Mouse (Mus musculus): ENCODE measurements around the gene Mms22l. TPM values are rescaled to one million over a fixed set of nuclear protein-coding genes. Genes with fewer than 3 reads are reported as not detected.

The Mms22l gene
- polyA plus RNA-seq, 1 experiment from 2014 or later = 22.7 TPM

GRCm38 (mm10) chr4:24557149-24557548, 60.9 kb downstream of the Mms22l start:
- Histone ChIP-seq H3K9ac (ENCODE audit: low read depth, low read length) (no peak overlapping the region), H3K36me3 (ENCODE audit: control insufficient read depth, insufficient read depth, low read length) (no peaks in the 10 kb centered on the region), H3K4me2 (ENCODE audit: low read depth, low read length) (no peak overlapping the region), H3K27ac (replicated peaks; ENCODE audit: low read depth, low read length) (no peak overlapping the region), H3K4me3 (ENCODE audit: low read depth, low read length) (no peak overlapping the region), H3K27me3 (replicated peaks; ENCODE audit: control insufficient read depth, insufficient read depth, low read length) (no peaks in the 10 kb centered on the region), H3K4me1 (ENCODE audit: control insufficient read depth, insufficient read depth, low read length) (no peaks in the 10 kb centered on the region), H3K9me3 (ENCODE audit: control insufficient read depth, low read length) (no peaks in the 10 kb centered on the region)
- no peak for DNase-seq (ENCODE audit: low spot score)
- ATAC-seq (ENCODE audit: low read depth) = no peak
- 76% methylated on average over 4 of the region's 4 CpGs for WGBS

- Histone ChIP-seq H3K36me3 (ENCODE audit: control insufficient read depth, insufficient read depth, low read length) (no peaks in the 10 kb centered on the region), H3K9me3 (ENCODE audit: control insufficient read depth, low read length) (no peaks in the 10 kb centered on the region), H3K27me3 (replicated peaks; ENCODE audit: control insufficient read depth, insufficient read depth, low read length) (no peaks in the 10 kb centered on the region), H3K9ac (ENCODE audit: low read depth, low read length) (no peak overlapping the region), H3K4me1 (ENCODE audit: control insufficient read depth, insufficient read depth, low read length) (no peaks in the 10 kb centered on the region), H3K4me3 (ENCODE audit: low read depth, low read length) (no peak overlapping the region), H3K27ac (replicated peaks; ENCODE audit: low read depth, low read length) (no peak overlapping the region), H3K4me2 (ENCODE audit: low read depth, low read length) (no peak overlapping the region)
- no peak for DNase-seq (ENCODE audit: low spot score)
- 65% methylated on average over 6 of the region's 6 CpGs for WGBS
- ATAC-seq (ENCODE audit: low read depth) = no peak
These were observed 71.8 kb downstream of the Mms22l start for GRCm38 (mm10) chr4:24568026-24568425.

- peak; percentile 21 for DNase-seq (ENCODE audit: low spot score)
- WGBS = 70% methylated on average over 7 of the region's 7 CpGs
These were observed 72.8 kb downstream of the Mms22l start for GRCm38 (mm10) chr4:24568989-24569556.

GRCm38 (mm10) chr4:24574276-24574675, 78.0 kb downstream of the Mms22l start:
- no peaks in the 10 kb centered on the region for H3K4me1 ChIP-seq (ENCODE audit: control insufficient read depth, insufficient read depth, low read length)
- 21% methylated on average over 6 of the region's 6 CpGs for whole genome bisulfite sequencing
- ATAC-seq (ENCODE audit: low read depth) (peak; percentile 68; the same call in 1 of the 2 replicates), DNase-seq (ENCODE audit: low spot score) (peak; percentile 66)
- no peak overlapping the region for H3K9ac ChIP-seq (ENCODE audit: low read depth, low read length)
- no peak overlapping the region for H3K4me2 ChIP-seq (ENCODE audit: low read depth, low read length)
- no peaks in the 10 kb centered on the region for H3K9me3 ChIP-seq (ENCODE audit: control insufficient read depth, low read length)
- no peak overlapping the region for H3K4me3 ChIP-seq (ENCODE audit: low read depth, low read length)
- H3K36me3 ChIP-seq (ENCODE audit: control insufficient read depth, insufficient read depth, low read length) = no peaks in the 10 kb centered on the region
- H3K27me3 ChIP-seq (replicated peaks; ENCODE audit: control insufficient read depth, insufficient read depth, low read length) = no peaks in the 10 kb centered on the region
- no peak overlapping the region for H3K27ac ChIP-seq (replicated peaks; ENCODE audit: low read depth, low read length)

More at GRCm38 (mm10) chr4:24568989-24569556, 72.8 kb downstream of the Mms22l start:
- no peak overlapping the region for H3K4me2 ChIP-seq (ENCODE audit: low read depth, low read length)
- H3K9me3 ChIP-seq (ENCODE audit: control insufficient read depth, low read length) = no peaks in the 10 kb centered on the region
- peak; percentile 30; the same call in 1 of the 2 replicates for ATAC-seq (ENCODE audit: low read depth)
- H3K9ac ChIP-seq (ENCODE audit: low read depth, low read length) = no peak overlapping the region
- H3K4me1 ChIP-seq (ENCODE audit: control insufficient read depth, insufficient read depth, low read length) = no peaks in the 10 kb centered on the region
- H3K27ac ChIP-seq (replicated peaks; ENCODE audit: low read depth, low read length) = no peak overlapping the region
- no peaks in the 10 kb centered on the region for H3K27me3 ChIP-seq (replicated peaks; ENCODE audit: control insufficient read depth, insufficient read depth, low read length)
- H3K36me3 ChIP-seq (ENCODE audit: control insufficient read depth, insufficient read depth, low read length) = no peaks in the 10 kb centered on the region
- H3K4me3 ChIP-seq (ENCODE audit: low read depth, low read length) = no peak overlapping the region

GRCm38 (mm10) chr4:24577594-24577993, 81.3 kb downstream of the Mms22l start:
- Histone ChIP-seq H3K36me3 (ENCODE audit: control insufficient read depth, insufficient read depth, low read length) (no peaks in the 10 kb centered on the region), H3K9ac (ENCODE audit: low read depth, low read length) (no peak overlapping the region), H3K9me3 (ENCODE audit: control insufficient read depth, low read length) (no peaks in the 10 kb centered on the region), H3K27me3 (replicated peaks; ENCODE audit: control insufficient read depth, insufficient read depth, low read length) (no peaks in the 10 kb centered on the region), H3K4me1 (ENCODE audit: control insufficient read depth, insufficient read depth, low read length) (no peaks in the 10 kb centered on the region), H3K27ac (replicated peaks; ENCODE audit: low read depth, low read length) (no peak overlapping the region), H3K4me2 (ENCODE audit: low read depth, low read length) (no peak overlapping the region), H3K4me3 (ENCODE audit: low read depth, low read length) (no peak overlapping the region)
- DNase-seq (ENCODE audit: low spot score) = no peak
- WGBS = 97% methylated on average over 5 of the region's 5 CpGs
- no peak for ATAC-seq (ENCODE audit: low read depth)

GRCm38 (mm10) chr4:24582295-24582694, 86.0 kb downstream of the Mms22l start:
- DNase-seq (ENCODE audit: low spot score) (no peak), ATAC-seq (ENCODE audit: low read depth) (no peak)
- Histone ChIP-seq H3K4me2 (ENCODE audit: low read depth, low read length) (no peak overlapping the region), H3K9ac (ENCODE audit: low read depth, low read length) (no peak overlapping the region), H3K27me3 (replicated peaks; ENCODE audit: control insufficient read depth, insufficient read depth, low read length) (no peaks in the 10 kb centered on the region), H3K27ac (replicated peaks; ENCODE audit: low read depth, low read length) (no peak overlapping the region), H3K4me3 (ENCODE audit: low read depth, low read length) (no peak overlapping the region), H3K36me3 (ENCODE audit: control insufficient read depth, insufficient read depth, low read length) (peaks cover 6% of the 10 kb centered on the region; the same call in 1 of the 2 replicates), H3K9me3 (ENCODE audit: control insufficient read depth, low read length) (no peaks in the 10 kb centered on the region), H3K4me1 (ENCODE audit: control insufficient read depth, insufficient read depth, low read length) (no peaks in the 10 kb centered on the region)
- 35% methylated on average over 1 of the region's 1 CpGs for WGBS

- H3K36me3 ChIP-seq (ENCODE audit: control insufficient read depth, insufficient read depth, low read length) = peaks cover 11% of the 10 kb centered on the region
- DNase-seq (ENCODE audit: low spot score) (no peak), ATAC-seq (ENCODE audit: low read depth) (no peak)
- H3K4me1 ChIP-seq (ENCODE audit: control insufficient read depth, insufficient read depth, low read length) = no peaks in the 10 kb centered on the region
- H3K4me3 ChIP-seq (ENCODE audit: low read depth, low read length) = no peak overlapping the region
- H3K27me3 ChIP-seq (replicated peaks; ENCODE audit: control insufficient read depth, insufficient read depth, low read length) = no peaks in the 10 kb centered on the region
- no peak overlapping the region for H3K27ac ChIP-seq (replicated peaks; ENCODE audit: low read depth, low read length)
- no peak overlapping the region for H3K9ac ChIP-seq (ENCODE audit: low read depth, low read length)
- no peak overlapping the region for H3K4me2 ChIP-seq (ENCODE audit: low read depth, low read length)
- 89% methylated on average over 3 of the region's 3 CpGs for WGBS
- no peaks in the 10 kb centered on the region for H3K9me3 ChIP-seq (ENCODE audit: control insufficient read depth, low read length)
These were observed 87.7 kb downstream of the Mms22l start for GRCm38 (mm10) chr4:24583997-24584396.

- H3K27ac ChIP-seq (replicated peaks; ENCODE audit: low read depth, low read length) = no peak overlapping the region
- H3K9ac ChIP-seq (ENCODE audit: low read depth, low read length) = no peak overlapping the region
- H3K4me3 ChIP-seq (ENCODE audit: low read depth, low read length) = no peak overlapping the region
- DNase-seq (ENCODE audit: low spot score) (no peak), ATAC-seq (ENCODE audit: low read depth) (no peak)
- H3K36me3 ChIP-seq (ENCODE audit: control insufficient read depth, insufficient read depth, low read length) = 0 out of 2 replicates have a peak, but pooled peaks cover 6% of the 10 kb centered on the region
- no peak overlapping the region for H3K4me2 ChIP-seq (ENCODE audit: low read depth, low read length)
- no peaks in the 10 kb centered on the region for H3K9me3 ChIP-seq (ENCODE audit: control insufficient read depth, low read length)
- no peaks in the 10 kb centered on the region for H3K27me3 ChIP-seq (replicated peaks; ENCODE audit: control insufficient read depth, insufficient read depth, low read length)
- no peaks in the 10 kb centered on the region for H3K4me1 ChIP-seq (ENCODE audit: control insufficient read depth, insufficient read depth, low read length)
These were observed 98.6 kb downstream of the Mms22l start for GRCm38 (mm10) chr4:24594824-24595223.

- DNase-seq (ENCODE audit: low spot score) (no peak), ATAC-seq (ENCODE audit: low read depth) (no peak)
- no peaks in the 10 kb centered on the region for H3K27me3 ChIP-seq (replicated peaks; ENCODE audit: control insufficient read depth, insufficient read depth, low read length)
- no peak overlapping the region for H3K27ac ChIP-seq (replicated peaks; ENCODE audit: low read depth, low read length)
- H3K4me1 ChIP-seq (ENCODE audit: control insufficient read depth, insufficient read depth, low read length) = no peaks in the 10 kb centered on the region
- no peak overlapping the region for H3K9ac ChIP-seq (ENCODE audit: low read depth, low read length)
- 84% methylated on average over 6 of the region's 6 CpGs for WGBS
- H3K9me3 ChIP-seq (ENCODE audit: control insufficient read depth, low read length) = no peaks in the 10 kb centered on the region
- peaks cover 22% of the 10 kb centered on the region; the same call in 1 of the 2 replicates for H3K36me3 ChIP-seq (ENCODE audit: control insufficient read depth, insufficient read depth, low read length)
- no peak overlapping the region for H3K4me2 ChIP-seq (ENCODE audit: low read depth, low read length)
- no peak overlapping the region for H3K4me3 ChIP-seq (ENCODE audit: low read depth, low read length)
These were observed 100.8 kb downstream of the Mms22l start for GRCm38 (mm10) chr4:24596942-24597611.

Data from embryonic facial prominence, embryonic 14.5 days (tissue).